Comparison of ENCODE assay signal across 7 mouse cellular contexts in the genomic region with DNA sequence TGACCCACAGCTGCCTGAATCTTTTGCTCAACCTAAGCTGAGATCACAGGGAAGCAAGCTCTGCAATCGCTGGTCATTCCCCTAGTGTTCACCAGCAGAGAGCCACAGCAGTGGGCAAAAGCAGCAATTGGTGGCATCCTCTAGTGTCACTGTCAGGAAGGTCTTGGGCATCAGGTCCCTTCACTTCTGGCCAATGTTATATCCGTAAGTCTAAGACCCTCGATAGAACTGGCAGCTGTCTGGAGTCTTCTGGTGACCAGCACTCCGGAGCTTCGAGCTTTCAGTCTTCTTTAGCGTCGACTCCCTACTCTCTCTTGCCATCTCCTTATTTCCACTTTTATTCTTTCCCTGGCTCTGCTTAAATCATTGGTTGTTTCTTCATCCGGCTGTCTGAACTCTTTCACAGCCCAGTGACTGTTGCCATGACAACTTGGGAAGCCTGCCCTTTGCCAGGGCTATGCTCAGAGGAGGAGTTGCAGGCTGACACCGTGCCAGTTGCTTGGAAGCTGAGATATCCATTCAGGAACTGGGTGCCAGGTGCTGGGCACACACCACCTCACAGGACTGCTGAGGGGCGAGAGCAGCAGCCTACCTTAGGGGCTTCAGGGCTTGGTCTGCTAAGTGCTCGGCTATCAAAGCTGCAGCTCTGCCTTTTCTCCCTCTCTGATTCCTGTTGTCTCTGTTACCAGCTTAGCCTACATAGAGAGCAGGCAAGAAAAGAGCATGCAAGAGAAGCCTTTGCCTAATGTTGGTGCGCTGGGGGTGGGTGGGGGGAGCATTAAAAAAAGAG. TPM values are rescaled to one million over a fixed set of nuclear protein-coding genes. Genes with fewer than 3 reads are reported as not detected.
DNase-seq lines count a peak whose midpoint lies in the region; ATAC-seq and TF ChIP-seq lines count a peak whose summit lies in the region.

No protein-coding gene starts in this region.

- peak; percentile 96 for DNase-seq in brain, embryonic 14.5 days (ENCODE audit: low read depth)
- peak; percentile 89 for DNase-seq in embryonic facial prominence, embryonic 14.5 days (ENCODE audit: low spot score)
- DNase-seq in kidney, postnatal 14 days = peak; percentile 94
- DNase-seq in natural killer cell, adult 2 months (ENCODE audit: low spot score in 2 of 2) = no peak

- H3K27me3 ChIP-seq in embryonic facial prominence, embryonic 14.5 days (replicated peaks; ENCODE audit: control insufficient read depth, insufficient read depth, low read length) = no peaks in the 10 kb centered on the region
- H3K27me3 ChIP-seq in heart, embryonic 16.5 days (ENCODE audit: control insufficient read depth, insufficient read depth, low read length) = no peaks in the 10 kb centered on the region
- peaks cover 47% of the 10 kb centered on the region for H3K27me3 ChIP-seq in liver, embryonic 12.5 days (replicated peaks)
- H3K27me3 ChIP-seq in neural tube, embryonic 12.5 days (replicated peaks) = no peaks in the 10 kb centered on the region

- peaks cover 8% of the 10 kb centered on the region; the same call in 1 of the 2 replicates for H3K36me3 ChIP-seq in embryonic facial prominence, embryonic 14.5 days (ENCODE audit: control insufficient read depth, insufficient read depth, low read length)
- 0 out of 2 replicates have a peak, but pooled peaks cover 3% of the 10 kb centered on the region for H3K36me3 ChIP-seq in heart, embryonic 16.5 days (ENCODE audit: control insufficient read depth, insufficient read depth)
- no peaks in the 10 kb centered on the region for H3K36me3 ChIP-seq in liver, embryonic 12.5 days
- H3K36me3 ChIP-seq in neural tube, embryonic 12.5 days = peaks cover 6% of the 10 kb centered on the region; the same call in 1 of the 2 replicates

- no peak overlapping the region for H3K9ac ChIP-seq in embryonic facial prominence, embryonic 14.5 days (ENCODE audit: low read depth, low read length)
- H3K9ac ChIP-seq in heart, embryonic 16.5 days (ENCODE audit: low read length) = no peak overlapping the region
- H3K9ac ChIP-seq in liver, embryonic 12.5 days = no peak overlapping the region
- H3K9ac ChIP-seq in neural tube, embryonic 12.5 days = 0 out of 2 replicates have a peak overlapping the region, but pooled peaks have one; percentile 40

- no peak overlapping the region for H3K27ac ChIP-seq in embryonic facial prominence, embryonic 14.5 days (replicated peaks; ENCODE audit: low read depth, low read length)
- H3K27ac ChIP-seq in heart, embryonic 16.5 days (ENCODE audit: low read length) = no peak overlapping the region
- no peak overlapping the region for H3K27ac ChIP-seq in liver, embryonic 12.5 days
- H3K27ac ChIP-seq in neural tube, embryonic 12.5 days = peak overlapping the region; percentile 51; the same call in 1 of the 2 replicates

- peaks cover 9% of the 10 kb centered on the region for H3K4me1 ChIP-seq in embryonic facial prominence, embryonic 14.5 days (ENCODE audit: control insufficient read depth, insufficient read depth, low read length)
- H3K4me1 ChIP-seq in heart, embryonic 16.5 days (ENCODE audit: control insufficient read depth, insufficient read depth, low read length) = peaks cover 14% of the 10 kb centered on the region
- no peaks in the 10 kb centered on the region; the same call in 1 of the 2 replicates for H3K4me1 ChIP-seq in liver, embryonic 12.5 days
- H3K4me1 ChIP-seq in neural tube, embryonic 12.5 days = peaks cover 24% of the 10 kb centered on the region

- 0 out of 2 replicates have a peak, but pooled peaks have one; percentile 1 for TF ChIP-seq CTCF in brain, embryonic 14.5 days (IDR thresholded peaks at IDR 0.05; ENCODE audit: borderline replicate concordance, extremely low read depth, insufficient read depth, insufficient read length)

- no peaks in the 10 kb centered on the region for H3K9me3 ChIP-seq in embryonic facial prominence, embryonic 14.5 days (ENCODE audit: control insufficient read depth, low read length)
- H3K9me3 ChIP-seq in heart, embryonic 16.5 days (replicated peaks; ENCODE audit: control insufficient read depth, low read length) = no peaks in the 10 kb centered on the region
- no peaks in the 10 kb centered on the region for H3K9me3 ChIP-seq in liver, embryonic 12.5 days (replicated peaks)
- no peaks in the 10 kb centered on the region for H3K9me3 ChIP-seq in neural tube, embryonic 12.5 days

- ATAC-seq in embryonic facial prominence, embryonic 14.5 days (ENCODE audit: low read depth) = peak; percentile 53
- peak; percentile 42; the same call in 1 of the 2 replicates for ATAC-seq in heart, embryonic 16.5 days (replicated peaks; ENCODE audit: extremely low read depth, insufficient read depth, low FRiP score)
- no peak for ATAC-seq in liver, embryonic 12.5 days
- peak; percentile 83 for ATAC-seq in neural tube, embryonic 12.5 days (ENCODE audit: low FRiP score, low read depth)

- 44% methylated on average over 12 of the region's 12 CpGs for WGBS in embryonic facial prominence, embryonic 14.5 days
- WGBS in heart, embryonic 16.5 days = 54% methylated on average over 12 of the region's 12 CpGs
- WGBS in liver, embryonic 12.5 days (ENCODE audit: insufficient replicate concordance) = 58% methylated on average over 12 of the region's 12 CpGs
- 33% methylated on average over 12 of the region's 12 CpGs for WGBS in neural tube, embryonic 12.5 days

- no peak overlapping the region for H3K4me3 ChIP-seq in embryonic facial prominence, embryonic 14.5 days (ENCODE audit: low read depth, low read length)
- H3K4me3 ChIP-seq in heart, embryonic 16.5 days (ENCODE audit: low read length) = 0 out of 2 replicates have a peak overlapping the region, but pooled peaks have one; percentile 7
- 0 out of 2 replicates have a peak overlapping the region, but pooled peaks have one; percentile 3 for H3K4me3 ChIP-seq in liver, embryonic 12.5 days
- H3K4me3 ChIP-seq in neural tube, embryonic 12.5 days = peak overlapping the region; percentile 5; the same call in 1 of the 2 replicates

- TF ChIP-seq POLR2A in brain, embryonic 14.5 days (IDR thresholded peaks at IDR 0.05; ENCODE audit: borderline replicate concordance, extremely low read depth, insufficient read depth, insufficient read length, poor library complexity, severe bottlenecking) = no peak

- H3K4me2 ChIP-seq in embryonic facial prominence, embryonic 14.5 days (ENCODE audit: low read depth, low read length) = peak overlapping the region; percentile 13
- peak overlapping the region; percentile 27; the same call in 1 of the 2 replicates for H3K4me2 ChIP-seq in heart, embryonic 16.5 days (ENCODE audit: low read depth, low read length)
- H3K4me2 ChIP-seq in liver, embryonic 12.5 days = peak overlapping the region; percentile 24
- peak overlapping the region; percentile 60 for H3K4me2 ChIP-seq in neural tube, embryonic 12.5 days (replicated peaks)

RNA-seq across cellular contexts. Expression of gene Acot1, which starts 2.2 kb away (rescaled TPM):
- 45.3 and 47.0 TPM in 2 replicates for polyA plus RNA-seq in brain, embryonic 14.5 days (2012; rRNA removed)
- 40.2 and 41.4 TPM in 2 replicates for polyA plus RNA-seq in embryonic facial prominence, embryonic 14.5 days (2014; fragmentation: Nextera tagmentation; extraction: Ambion mirVana)
- polyA plus RNA-seq in heart, embryonic 16.5 days (2015; fragmentation: Nextera tagmentation; extraction: Ambion mirVana) = 31.0 and 34.0 TPM in 2 replicates
- polyA plus RNA-seq in liver, embryonic 12.5 days (2016; fragmentation: Nextera tagmentation; extraction: Ambion mirVana) = 26.6 and 31.3 TPM in 2 replicates
- 82.1 and 83.4 TPM in 2 replicates for polyA plus RNA-seq in neural tube, embryonic 12.5 days (2016; fragmentation: Nextera tagmentation; extraction: Ambion mirVana)

RNA-seq across cellular contexts. Expression of gene Acot2, which starts 23.8 kb away (rescaled TPM):
- polyA plus RNA-seq in brain, embryonic 14.5 days (2012; rRNA removed) = 3.1 and 4.5 TPM in 2 replicates
- polyA plus RNA-seq in embryonic facial prominence, embryonic 14.5 days (2014; fragmentation: Nextera tagmentation; extraction: Ambion mirVana) = 9.8 and 14.5 TPM in 2 replicates
- 75.6 and 85.0 TPM in 2 replicates for polyA plus RNA-seq in heart, embryonic 16.5 days (2015; fragmentation: Nextera tagmentation; extraction: Ambion mirVana)
- polyA plus RNA-seq in liver, embryonic 12.5 days (2016; fragmentation: Nextera tagmentation; extraction: Ambion mirVana) = 15.1 and 15.2 TPM in 2 replicates
- polyA plus RNA-seq in neural tube, embryonic 12.5 days (2016; fragmentation: Nextera tagmentation; extraction: Ambion mirVana) = 14.4 and 14.5 TPM in 2 replicates

RNA-seq across cellular contexts. Expression of gene Acot4, which starts 26.7 kb away (rescaled TPM):
- 0.21 and 0.45 TPM in 2 replicates for polyA plus RNA-seq in brain, embryonic 14.5 days (2012; rRNA removed)
- 0.13 and 0.38 TPM in 2 replicates for polyA plus RNA-seq in embryonic facial prominence, embryonic 14.5 days (2014; fragmentation: Nextera tagmentation; extraction: Ambion mirVana)
- polyA plus RNA-seq in heart, embryonic 16.5 days (2015; fragmentation: Nextera tagmentation; extraction: Ambion mirVana) = 0.66 and 0.96 TPM in 2 replicates
- 6.4 and 6.6 TPM in 2 replicates for polyA plus RNA-seq in liver, embryonic 12.5 days (2016; fragmentation: Nextera tagmentation; extraction: Ambion mirVana)
- 0.09 and 0.20 TPM in 2 replicates for polyA plus RNA-seq in neural tube, embryonic 12.5 days (2016; fragmentation: Nextera tagmentation; extraction: Ambion mirVana)

RNA-seq across cellular contexts. Expression of gene Heatr4, which starts 26.8 kb away (rescaled TPM):
- polyA plus RNA-seq in brain, embryonic 14.5 days (2012; rRNA removed) = not detected in 2 replicates
- not detected in 2 replicates for polyA plus RNA-seq in embryonic facial prominence, embryonic 14.5 days (2014; fragmentation: Nextera tagmentation; extraction: Ambion mirVana)
- polyA plus RNA-seq in heart, embryonic 16.5 days (2015; fragmentation: Nextera tagmentation; extraction: Ambion mirVana) = not detected in 2 replicates
- not detected in 2 replicates for polyA plus RNA-seq in liver, embryonic 12.5 days (2016; fragmentation: Nextera tagmentation; extraction: Ambion mirVana)
- polyA plus RNA-seq in neural tube, embryonic 12.5 days (2016; fragmentation: Nextera tagmentation; extraction: Ambion mirVana) = not detected in 2 replicates

RNA-seq across cellular contexts. Expression of gene Gm49366, which starts 27.3 kb away (rescaled TPM):
- polyA plus RNA-seq in brain, embryonic 14.5 days (2012; rRNA removed) = 0.49 TPM in 1 of 2 replicates, not detected in the other
- polyA plus RNA-seq in embryonic facial prominence, embryonic 14.5 days (2014; fragmentation: Nextera tagmentation; extraction: Ambion mirVana) = not detected in 2 replicates
- not detected in 2 replicates for polyA plus RNA-seq in heart, embryonic 16.5 days (2015; fragmentation: Nextera tagmentation; extraction: Ambion mirVana)
- polyA plus RNA-seq in liver, embryonic 12.5 days (2016; fragmentation: Nextera tagmentation; extraction: Ambion mirVana) = not detected in 2 replicates
- not detected in 2 replicates for polyA plus RNA-seq in neural tube, embryonic 12.5 days (2016; fragmentation: Nextera tagmentation; extraction: Ambion mirVana)

Comparison
In these comparisons a context has a peak if more than half of its experiments do, and no peak if none do; other contexts are left out.
1. DNase-seq: peak in brain, embryonic 14.5 days (single experiment), embryonic facial prominence, embryonic 14.5 days (single experiment) and kidney, postnatal 14 days (single experiment); none in natural killer cell, adult 2 months (0 of 2).
2. Peak in every context shown above with its lines, with median percentiles within 50 percentile points of each other: H3K4me2 ChIP-seq.